Mouse (Mus musculus) ES-E14 (cell line): ENCODE data around the gene Tmem202.

Source experiments
- HCFC1 ChIP-seq: IDR thresholded peaks from 2 replicates; pipeline ENCODE4 v1.6.1; 2012; ENCODE audit warnings: low read length, inconsistent platforms, borderline replicate concordance; ENCODE audit not compliant: insufficient read depth
- MAFK ChIP-seq: IDR thresholded peaks from 2 replicates; pipeline ENCODE4 v1.6.1; 2014; ENCODE audit warnings: mild to moderate bottlenecking, low read depth, low read length, inconsistent platforms; ENCODE audit not compliant: insufficient read depth
- ZNF384 ChIP-seq: IDR thresholded peaks from 2 replicates; pipeline ENCODE4 v1.6.1; 2012; ENCODE audit warnings: low read depth, low read length, inconsistent platforms

- TF ChIP-seq ZNF384 (no peak), MAFK (no peak), HCFC1 (no peak)
These were observed 63.0 kb downstream of the Tmem202 start for GRCm38 (mm10) chr9:59476617-59477016.
